Mouse (Mus musculus) lung, adult 2 months (tissue): Measurements from ENCODE around the gene Hoxa7.

Experiments used
- CTCF ChIP-seq: fragments of 200-500 bp; IDR thresholded peaks from 2 replicates; pipeline ENCODE4 v1.5.1; 2011; ENCODE audit warnings: mild to moderate bottlenecking, low read length, control low read depth; ENCODE audit not compliant: insufficient read depth
- POLR2A ChIP-seq: fragments of 200-500 bp; IDR thresholded peaks from 2 replicates; pipeline ENCODE4 v1.6.1; 2011; ENCODE audit warnings: low read depth, mild to moderate bottlenecking, control low read depth, low read length, borderline replicate concordance; ENCODE audit errors: extremely low read depth

DNA sequence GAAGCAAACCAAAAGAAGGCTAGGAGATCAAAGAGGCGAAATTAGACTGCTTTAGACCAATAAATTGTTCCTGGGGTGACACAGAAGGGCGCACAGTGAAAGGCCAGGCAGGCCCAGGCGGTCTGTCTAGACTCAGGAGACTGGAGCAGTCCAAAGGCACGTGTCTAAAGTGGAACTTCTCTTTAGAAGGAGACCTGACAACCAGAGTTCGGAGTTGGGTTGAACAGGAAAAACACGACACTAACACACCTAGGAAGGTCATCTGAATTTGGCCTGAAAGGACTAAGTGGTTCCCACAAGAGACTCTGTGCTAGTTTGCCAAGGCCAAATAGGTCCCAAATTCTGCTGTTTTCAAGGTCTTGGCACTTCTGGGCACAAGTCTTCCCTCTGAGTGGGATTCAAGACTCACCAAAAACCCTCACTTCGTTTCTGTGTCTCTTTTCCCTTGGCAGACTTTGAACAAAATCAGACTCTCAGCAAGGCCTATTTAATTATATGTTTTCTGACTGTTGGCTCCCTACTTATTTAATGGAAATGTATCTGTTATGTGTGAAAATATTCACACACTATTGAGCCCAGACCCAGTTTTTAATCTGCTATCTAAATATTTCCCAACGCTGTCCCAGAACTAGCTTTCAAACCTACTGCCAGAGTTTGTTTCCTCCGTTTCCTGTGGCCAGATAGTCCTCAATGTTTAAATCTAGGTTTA lies 2.3 kb downstream of the Hoxa7 start:
- TF ChIP-seq CTCF (no peak), POLR2A (no peak)
